Mouse (Mus musculus): ENCODE results near the gene Bcam.

Bcam gene

GRCm38 (mm10) chr7:19785874-19786458, 15.2 kb upstream of the Bcam start:
- DNase-seq (ENCODE audit: extremely low spot score, low read depth, low spot score), result no peak

- DNase-seq (ENCODE audit: extremely low spot score, low read depth, low spot score), result no peak
These were observed 14.1 kb upstream of the Bcam start for GRCm38 (mm10) chr7:19784764-19785535.

GRCm38 (mm10) chr7:19783630-19784029, 12.8 kb upstream of the Bcam start:
- no peak for DNase-seq (ENCODE audit: extremely low spot score, low read depth, low spot score)

- DNase-seq (ENCODE audit: extremely low spot score, low read depth, low spot score), result no peak
These were observed 11.8 kb upstream of the Bcam start for GRCm38 (mm10) chr7:19782645-19783044.

GRCm38 (mm10) chr7:19781741-19782140, 10.9 kb upstream of the Bcam start:
- DNase-seq (ENCODE audit: extremely low spot score, low read depth, low spot score), result no peak

GRCm38 (mm10) chr7:19779903-19780302, 9.1 kb upstream of the Bcam start:
- no peak for DNase-seq (ENCODE audit: extremely low spot score, low read depth, low spot score)

GRCm38 (mm10) chr7:19778645-19779044, 7.8 kb upstream of the Bcam start:
- no peak for DNase-seq (ENCODE audit: extremely low spot score, low read depth, low spot score)

- no peak for DNase-seq (ENCODE audit: extremely low spot score, low read depth, low spot score)
These were observed 6.4 kb upstream of the Bcam start for GRCm38 (mm10) chr7:19777049-19777723.

GRCm38 (mm10) chr7:19771682-19772081, 866 bp upstream of the Bcam start:
- no peak for DNase-seq (ENCODE audit: extremely low spot score, low read depth, low spot score)

- no peak for DNase-seq (ENCODE audit: extremely low spot score, low read depth, low spot score)
These were observed 451 bp downstream of the Bcam start for GRCm38 (mm10) chr7:19770375-19770754.

GRCm38 (mm10) chr7:19769434-19770374, 1.1 kb downstream of the Bcam start:
- DNase-seq (ENCODE audit: extremely low spot score, low read depth, low spot score), result no peak

GRCm38 (mm10) chr7:19769001-19769400, 1.8 kb downstream of the Bcam start:
- DNase-seq (ENCODE audit: extremely low spot score, low read depth, low spot score), result no peak

GRCm38 (mm10) chr7:19768251-19768650, 2.6 kb downstream of the Bcam start:
- no peak for DNase-seq (ENCODE audit: extremely low spot score, low read depth, low spot score)

- no peak for DNase-seq (ENCODE audit: extremely low spot score, low read depth, low spot score)
These were observed 6.2 kb downstream of the Bcam start for GRCm38 (mm10) chr7:19764581-19764980.

GRCm38 (mm10) chr7:19763829-19764477, 6.9 kb downstream of the Bcam start:
- DNase-seq (ENCODE audit: extremely low spot score, low read depth, low spot score), result no peak

- DNase-seq (ENCODE audit: extremely low spot score, low read depth, low spot score), result no peak
These were observed 8.5 kb downstream of the Bcam start for GRCm38 (mm10) chr7:19762283-19762682.

- DNase-seq (ENCODE audit: extremely low spot score, low read depth, low spot score), result no peak
These were observed 10.8 kb downstream of the Bcam start for GRCm38 (mm10) chr7:19760021-19760420.

GRCm38 (mm10) chr7:19758623-19759022, 12.2 kb downstream of the Bcam start:
- no peak for DNase-seq (ENCODE audit: extremely low spot score, low read depth, low spot score)

- no peak for DNase-seq (ENCODE audit: extremely low spot score, low read depth, low spot score)
These were observed 14.7 kb downstream of the Bcam start for GRCm38 (mm10) chr7:19755851-19756786.
